Mouse (Mus musculus) limb, embryonic 12.5 days (tissue): ENCODE measurements around the gene Nodal. TPM values are rescaled to one million over a fixed set of nuclear protein-coding genes. Genes with fewer than 3 reads are reported as not detected.

Experiments
- ATAC-seq: fragments of 200-750 bp; cut with Nextera tagmentation; 2 replicates; pipeline ENCODE4 v1.8.0; 2017; ENCODE audit warnings: low read depth, moderate TSS enrichment; ENCODE audit not compliant: insufficient number of reproducible peaks, insufficient read depth, low FRiP score, low TSS enrichment
- H3K27ac ChIP-seq: fragments of 300-500 bp; sonication (generic); 2 replicates; pipeline ENCODE4 v1.5.1; 2016; ENCODE audit warnings: mild to moderate bottlenecking, moderate library complexity
- H3K27me3 ChIP-seq: fragments of 300-500 bp; sonication (generic); 2 replicates; pipeline ENCODE4 v1.6.1; 2016; ENCODE audit warnings: mild to moderate bottlenecking, moderate library complexity
- H3K36me3 ChIP-seq: fragments of 300-500 bp; sonication (generic); 2 replicates; pipeline ENCODE4 v1.6.1; 2016; ENCODE audit warnings: mild to moderate bottlenecking, moderate library complexity
- H3K4me1 ChIP-seq: fragments of 300-500 bp; sonication (generic); replicated peaks from 2 replicates; pipeline ENCODE4 v1.6.1; 2016
- H3K4me2 ChIP-seq: fragments of 300-500 bp; sonication (generic); 2 replicates; pipeline ENCODE4 v1.6.1; 2016; ENCODE audit warnings: mild to moderate bottlenecking, moderate library complexity
- H3K4me3 ChIP-seq: fragments of 300-500 bp; sonication (generic); replicated peaks from 2 replicates; pipeline ENCODE4 v1.5.1; 2016; ENCODE audit warnings: mild to moderate bottlenecking
- H3K9ac ChIP-seq: fragments of 300-500 bp; sonication (generic); replicated peaks from 2 replicates; pipeline ENCODE4 v1.6.1; 2016; ENCODE audit warnings: mild to moderate bottlenecking, moderate library complexity
- H3K9me3 ChIP-seq: fragments of 300-500 bp; sonication (generic); 2 replicates; pipeline ENCODE4 v1.6.1; 2016; ENCODE audit warnings: mild to moderate bottlenecking, moderate library complexity
- WGBS: fragments of 180-500 bp; shearing (Covaris S2); methylation state at CpG from one replicate; pipeline ENCODE4 v1.1.7; 2016; 5-methylcytosine and 5-hydroxymethylcytosine counted together
- polyA plus RNA-seq: library from polyadenylated mRNA; unstranded; fragments of >200 nt; fragmentation: Nextera tagmentation; extraction: Ambion mirVana; gene quantifications from 2 replicates; pipeline ENCODE4 v1.2.1, GENCODE M21; 2016

Gene Nodal
- polyA plus RNA-seq, 1 experiment from 2014 or later, result not detected

DNA sequence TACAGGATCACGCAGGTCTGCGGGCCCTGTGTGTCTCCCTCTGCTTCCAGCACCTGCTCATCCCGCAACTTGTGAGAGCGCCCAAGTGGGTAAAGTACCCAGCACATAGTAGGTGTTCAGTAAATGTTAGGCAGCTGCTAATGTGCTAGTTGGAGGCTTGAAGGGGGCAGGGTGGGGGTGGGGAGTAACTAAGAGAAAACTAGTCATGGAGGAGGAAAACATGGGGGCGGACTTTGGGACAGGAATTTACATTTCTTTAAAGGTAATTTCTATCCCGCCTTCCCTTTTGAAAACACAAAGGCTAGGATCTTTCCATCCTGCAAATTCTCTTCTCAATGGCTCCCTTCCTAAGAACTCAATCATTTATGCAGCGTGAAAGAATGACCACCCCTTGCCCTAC lies 1.2 kb upstream of the Nodal start:
- Histone ChIP-seq H3K9me3 (no peaks in the 10 kb centered on the region), H3K27me3 (peaks cover 86% of the 10 kb centered on the region), H3K9ac (no peak overlapping the region), H3K4me2 (no peak overlapping the region), H3K4me1 (peaks cover 14% of the 10 kb centered on the region), H3K36me3 (no peaks in the 10 kb centered on the region), H3K27ac (no peak overlapping the region), H3K4me3 (no peak overlapping the region)
- no peak for ATAC-seq
- WGBS, result 22% methylated on average over 7 of the region's 7 CpGs

DNA sequence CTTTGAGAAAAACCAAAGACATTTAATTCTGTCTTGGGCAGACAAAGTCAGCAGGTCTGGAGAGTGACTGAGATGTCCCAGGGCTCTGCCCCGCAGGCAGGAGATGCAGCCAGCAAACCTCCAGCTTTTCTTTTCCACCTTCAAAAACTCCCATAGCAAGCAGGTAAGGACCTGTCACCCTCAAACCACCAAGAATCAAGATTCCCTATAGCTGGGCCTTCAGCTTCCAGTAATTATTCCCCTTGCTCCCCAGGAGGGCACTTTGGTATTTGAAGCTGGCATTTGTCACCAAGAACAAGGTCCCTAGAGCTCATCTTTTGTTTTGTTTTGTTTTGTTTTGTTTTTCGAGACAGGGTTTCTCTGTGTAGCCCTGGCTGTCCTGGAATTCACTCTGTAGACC lies 726 bp upstream of the Nodal start:
- Histone ChIP-seq H3K36me3 (no peaks in the 10 kb centered on the region), H3K9ac (no peak overlapping the region), H3K27me3 (peaks cover 86% of the 10 kb centered on the region), H3K4me2 (no peak overlapping the region), H3K9me3 (no peaks in the 10 kb centered on the region), H3K27ac (no peak overlapping the region), H3K4me1 (peaks cover 14% of the 10 kb centered on the region), H3K4me3 (no peak overlapping the region)
- no peak for ATAC-seq
- WGBS, result 45% methylated on average over 2 of the region's 2 CpGs

DNA sequence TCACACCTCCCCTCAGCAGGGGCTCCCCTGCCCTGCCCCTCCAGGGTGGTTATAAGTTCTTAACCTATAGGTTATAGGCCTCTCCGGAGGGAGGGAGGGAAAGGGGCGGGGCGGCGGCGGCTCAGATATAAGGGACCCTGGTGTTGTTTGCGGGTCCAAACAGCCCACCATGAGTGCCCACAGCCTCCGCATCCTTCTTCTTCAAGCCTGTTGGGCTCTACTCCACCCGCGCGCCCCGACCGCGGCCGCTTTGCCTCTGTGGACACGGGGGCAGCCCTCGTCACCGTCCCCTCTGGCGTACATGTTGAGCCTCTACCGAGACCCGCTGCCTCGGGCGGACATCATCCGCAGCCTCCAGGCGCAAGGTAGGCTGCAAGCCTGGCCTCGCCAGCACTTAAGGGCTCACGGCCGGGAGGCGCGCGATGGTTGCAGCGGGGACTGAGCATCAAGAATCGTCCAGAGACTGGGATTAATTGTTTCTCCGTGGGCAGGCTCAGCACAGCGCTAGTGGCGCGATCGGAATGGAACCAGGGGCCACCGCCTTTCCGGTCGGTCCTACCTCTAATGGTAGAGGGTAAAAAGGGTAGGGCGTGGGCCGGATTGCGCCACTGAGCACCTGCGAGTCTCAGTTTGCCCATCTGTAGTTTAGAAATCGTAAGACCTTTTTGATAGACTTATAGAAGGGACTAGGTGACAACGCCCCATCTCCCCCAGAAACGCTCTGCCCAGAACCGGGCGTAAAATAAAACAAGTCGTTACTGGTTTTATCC lies 544 bp downstream of the Nodal start:
- H3K27me3 ChIP-seq, result peaks cover 77% of the 10 kb centered on the region
- ATAC-seq, result 0 out of 2 replicates have a peak, but pooled peaks have one; percentile 44
- WGBS, result under 1% methylated on average over 50 of the region's 50 CpGs

DNA sequence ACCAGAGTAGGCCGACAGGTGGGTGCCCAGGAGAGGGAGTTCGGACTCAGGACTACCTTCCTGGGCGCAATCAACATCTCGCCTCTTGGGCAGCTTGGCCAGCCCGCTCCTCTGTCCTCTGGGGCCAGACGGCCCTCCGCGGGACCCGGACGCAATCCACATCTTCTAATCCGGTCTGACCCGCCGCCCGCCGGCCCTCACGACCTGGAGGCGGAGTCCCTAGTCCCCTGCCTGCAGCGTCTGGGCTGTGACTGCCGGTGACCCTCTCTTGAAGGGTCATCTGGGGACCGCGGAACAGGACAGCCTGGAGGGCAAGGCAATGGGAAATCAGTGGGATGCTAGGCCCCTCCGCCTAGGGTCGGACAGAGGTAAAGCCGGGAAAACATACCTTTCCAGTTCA lies 1.4 kb downstream of the Nodal start:
- H3K4me2 ChIP-seq, result peak overlapping the region; percentile 88
- 4% methylated on average over 24 of the region's 24 CpGs for WGBS

More for the DNA sequence above, 544 bp downstream of the Nodal start:
- peak overlapping the region; percentile 51 for H3K4me3 ChIP-seq
- H3K27ac ChIP-seq, result no peak overlapping the region
- peaks cover 14% of the 10 kb centered on the region for H3K4me1 ChIP-seq
- no peaks in the 10 kb centered on the region for H3K36me3 ChIP-seq
- peak overlapping the region; percentile 48; the same call in 1 of the 2 replicates for H3K9ac ChIP-seq
- no peaks in the 10 kb centered on the region for H3K9me3 ChIP-seq
- H3K4me2 ChIP-seq, result peak overlapping the region; percentile 88

DNA sequence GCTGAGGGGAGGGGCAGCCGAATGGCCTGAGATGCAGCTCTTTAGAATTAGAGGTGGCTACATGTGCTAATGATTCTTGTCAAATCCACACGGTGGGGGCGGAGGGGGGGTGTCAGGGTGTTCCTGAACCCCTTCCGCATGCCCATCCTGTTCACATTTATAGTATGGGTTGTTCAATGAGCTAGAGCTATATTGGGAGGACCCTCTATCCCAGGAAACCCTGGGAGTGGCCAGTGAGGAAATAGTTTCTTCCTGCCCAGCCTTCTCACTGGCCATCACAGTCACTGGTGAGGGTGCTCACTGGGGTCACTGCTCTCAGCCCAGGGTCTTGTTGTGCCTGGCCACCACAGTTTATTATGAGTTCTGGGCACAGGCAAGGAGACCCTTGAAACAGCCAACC lies 2.2 kb downstream of the Nodal start:
- Histone ChIP-seq H3K27ac (no peak overlapping the region), H3K4me3 (no peak overlapping the region), H3K27me3 (peaks cover 68% of the 10 kb centered on the region), H3K4me1 (peaks cover 20% of the 10 kb centered on the region), H3K9ac (no peak overlapping the region), H3K36me3 (no peaks in the 10 kb centered on the region), H3K4me2 (no peak overlapping the region), H3K9me3 (no peaks in the 10 kb centered on the region)
- 71% methylated on average over 4 of the region's 4 CpGs for WGBS
- no peak for ATAC-seq

More for the DNA sequence above, 1.4 kb downstream of the Nodal start:
- H3K27me3 ChIP-seq, result peaks cover 73% of the 10 kb centered on the region
- no peak for ATAC-seq
- 0 out of 2 replicates have a peak overlapping the region, but pooled peaks have one; percentile 27 for H3K9ac ChIP-seq
- no peaks in the 10 kb centered on the region for H3K9me3 ChIP-seq
- no peaks in the 10 kb centered on the region for H3K36me3 ChIP-seq
- H3K4me1 ChIP-seq, result peaks cover 14% of the 10 kb centered on the region
- H3K4me3 ChIP-seq, result 0 out of 2 replicates have a peak overlapping the region, but pooled peaks have one; percentile 19
- H3K27ac ChIP-seq, result no peak overlapping the region

DNA sequence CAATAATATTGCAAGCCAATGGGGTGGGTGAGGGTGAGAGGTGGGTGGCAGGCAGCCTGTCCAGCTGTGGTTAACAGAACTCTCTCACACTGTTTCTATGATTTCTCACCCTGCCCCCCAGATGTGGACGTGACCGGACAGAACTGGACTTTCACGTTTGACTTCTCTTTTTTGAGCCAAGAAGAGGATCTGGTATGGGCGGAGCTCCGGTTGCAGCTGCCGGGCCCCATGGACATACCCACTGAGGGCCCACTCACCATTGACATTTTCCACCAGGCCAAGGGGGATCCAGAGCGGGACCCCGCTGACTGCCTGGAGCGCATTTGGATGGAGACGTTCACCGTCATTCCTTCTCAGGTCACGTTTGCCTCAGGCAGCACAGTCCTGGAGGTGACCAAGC lies 5.1 kb downstream of the Nodal start:
- no peak overlapping the region for H3K27ac ChIP-seq
- H3K36me3 ChIP-seq, result 0 out of 2 replicates have a peak, but pooled peaks cover 3% of the 10 kb centered on the region
- 85% methylated on average over 12 of the region's 12 CpGs for WGBS
- peaks cover 20% of the 10 kb centered on the region for H3K4me1 ChIP-seq
- H3K9me3 ChIP-seq, result no peaks in the 10 kb centered on the region
- no peak overlapping the region for H3K4me2 ChIP-seq
- no peak for ATAC-seq
- H3K4me3 ChIP-seq, result no peak overlapping the region
- no peak overlapping the region for H3K9ac ChIP-seq
- peaks cover 40% of the 10 kb centered on the region for H3K27me3 ChIP-seq

DNA sequence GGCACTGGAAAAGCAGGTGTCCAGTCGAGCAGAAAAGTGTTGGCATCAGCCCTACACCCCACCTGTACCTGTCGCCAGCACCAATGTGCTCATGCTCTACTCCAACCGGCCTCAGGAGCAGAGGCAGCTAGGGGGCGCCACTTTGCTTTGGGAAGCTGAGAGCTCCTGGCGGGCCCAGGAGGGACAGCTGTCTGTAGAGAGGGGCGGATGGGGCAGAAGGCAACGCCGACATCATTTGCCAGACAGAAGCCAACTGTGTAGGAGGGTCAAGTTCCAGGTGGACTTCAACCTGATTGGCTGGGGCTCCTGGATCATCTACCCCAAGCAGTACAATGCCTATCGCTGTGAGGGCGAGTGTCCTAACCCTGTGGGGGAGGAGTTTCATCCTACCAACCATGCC lies 5.5 kb downstream of the Nodal start:
- H3K4me2 ChIP-seq, result no peak overlapping the region
- H3K27me3 ChIP-seq, result peaks cover 35% of the 10 kb centered on the region
- H3K9me3 ChIP-seq, result no peaks in the 10 kb centered on the region
- H3K9ac ChIP-seq, result no peak overlapping the region
- WGBS, result 61% methylated on average over 10 of the region's 10 CpGs
- no peak overlapping the region for H3K4me3 ChIP-seq
- H3K27ac ChIP-seq, result no peak overlapping the region
- H3K36me3 ChIP-seq, result peaks cover 7% of the 10 kb centered on the region; the same call in 1 of the 2 replicates
- peaks cover 16% of the 10 kb centered on the region for H3K4me1 ChIP-seq
- ATAC-seq, result no peak

DNA sequence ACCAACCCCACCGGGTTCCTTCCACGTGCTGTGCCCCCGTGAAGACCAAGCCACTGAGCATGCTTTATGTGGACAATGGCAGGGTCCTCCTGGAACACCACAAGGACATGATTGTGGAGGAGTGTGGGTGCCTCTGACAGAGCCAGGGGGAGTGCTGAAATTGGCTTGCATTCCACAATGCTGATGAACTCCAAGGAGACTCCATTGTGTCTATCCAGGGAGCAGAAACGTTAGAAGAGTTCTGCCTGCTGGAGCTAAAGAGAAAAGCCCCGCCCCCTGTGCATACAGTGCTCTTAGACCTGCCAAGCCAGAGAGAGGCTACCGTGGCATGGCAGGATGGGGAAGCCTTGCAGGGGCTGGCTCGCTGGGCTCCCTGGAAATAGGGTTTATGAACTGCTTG lies 6.7 kb downstream of the Nodal start:
- ATAC-seq, result no peak
- H3K4me2 ChIP-seq, result no peak overlapping the region
- peaks cover 17% of the 10 kb centered on the region for H3K36me3 ChIP-seq
- H3K4me1 ChIP-seq, result 0 out of 2 replicates have a peak, but pooled peaks cover 6% of the 10 kb centered on the region
- H3K27me3 ChIP-seq, result peaks cover 23% of the 10 kb centered on the region
- WGBS, result 47% methylated on average over 7 of the region's 7 CpGs
- no peak overlapping the region for H3K9ac ChIP-seq
- H3K4me3 ChIP-seq, result no peak overlapping the region
- no peak overlapping the region for H3K27ac ChIP-seq
- H3K9me3 ChIP-seq, result no peaks in the 10 kb centered on the region

DNA sequence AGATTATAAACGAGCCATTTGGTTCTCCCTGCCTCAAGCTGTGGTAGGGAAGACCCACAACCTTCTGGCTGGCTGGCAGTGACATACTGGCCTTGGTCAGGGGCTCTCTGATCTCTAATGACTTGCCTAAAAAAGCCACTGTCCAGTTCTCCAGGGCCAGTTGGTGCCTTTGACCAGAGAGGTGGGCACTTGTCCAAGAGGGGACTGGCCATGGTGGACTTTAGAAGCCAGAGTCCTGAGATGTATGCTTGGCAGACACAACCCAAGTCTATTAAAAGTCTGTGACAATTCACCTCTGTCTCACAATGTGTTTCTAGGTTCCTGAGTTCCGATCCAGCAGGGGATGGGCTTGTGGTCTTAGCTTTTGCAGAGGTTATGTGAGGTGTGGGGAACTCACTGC lies 7.3 kb downstream of the Nodal start:
- Histone ChIP-seq H3K27me3 (peaks cover 18% of the 10 kb centered on the region), H3K9me3 (no peaks in the 10 kb centered on the region), H3K9ac (no peak overlapping the region), H3K36me3 (peaks cover 22% of the 10 kb centered on the region), H3K4me1 (0 out of 2 replicates have a peak, but pooled peaks cover 6% of the 10 kb centered on the region), H3K27ac (no peak overlapping the region), H3K4me2 (no peak overlapping the region), H3K4me3 (no peak overlapping the region)
- no peak for ATAC-seq
- 71% methylated on average over 2 of the region's 2 CpGs for WGBS

DNA sequence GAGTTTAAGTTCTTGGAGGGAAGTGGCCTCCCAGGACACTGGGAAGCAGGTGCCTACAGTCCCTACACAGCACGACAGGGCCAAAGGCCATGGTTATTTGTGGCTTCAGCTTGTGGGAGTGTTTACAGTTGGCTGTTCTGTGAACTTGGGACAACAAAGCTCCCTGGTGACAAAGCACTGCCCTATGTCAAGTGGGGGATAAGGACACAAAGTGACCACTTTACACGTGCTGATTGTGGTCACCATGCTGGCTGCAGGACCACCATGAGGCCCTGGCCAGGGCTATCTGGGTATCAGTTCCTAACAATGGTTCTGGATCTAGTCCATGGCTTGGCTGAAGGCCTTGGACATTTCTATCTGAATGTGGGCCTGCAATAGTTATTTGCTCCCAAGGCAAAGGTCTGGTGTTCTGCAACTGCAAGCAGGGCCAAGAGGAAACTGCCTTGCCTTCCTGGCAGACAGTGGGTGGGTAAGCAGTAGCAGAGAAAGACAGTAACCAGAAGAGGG lies 8.5 kb downstream of the Nodal start:
- ATAC-seq, result no peak
- Histone ChIP-seq H3K27ac (no peak overlapping the region), H3K36me3 (peaks cover 35% of the 10 kb centered on the region), H3K4me1 (0 out of 2 replicates have a peak, but pooled peaks cover 6% of the 10 kb centered on the region), H3K4me3 (no peak overlapping the region), H3K4me2 (no peak overlapping the region), H3K9ac (no peak overlapping the region), H3K27me3 (peaks cover 5% of the 10 kb centered on the region; the same call in 1 of the 2 replicates), H3K9me3 (no peaks in the 10 kb centered on the region)
- whole genome bisulfite sequencing, result 62% methylated on average over 2 of the region's 2 CpGs

DNA sequence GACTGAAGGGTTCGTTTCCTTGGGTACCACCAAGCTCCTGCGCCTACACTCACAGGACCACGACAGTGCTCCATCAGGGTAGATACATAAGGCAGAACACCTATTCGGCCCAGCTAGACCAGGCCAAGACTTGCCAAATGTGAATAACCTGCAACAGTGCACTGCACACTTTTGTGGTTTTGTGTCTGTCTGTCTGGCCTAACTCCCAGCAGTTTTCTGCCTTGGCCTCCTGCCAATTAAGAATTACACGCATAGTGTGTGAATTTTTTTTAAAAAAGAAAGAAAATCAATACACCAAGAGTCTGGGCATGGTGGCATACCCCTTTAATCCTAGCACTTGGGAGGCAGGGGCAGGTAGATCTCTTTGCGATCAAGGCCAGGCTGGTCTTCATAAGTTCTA lies 10.2 kb downstream of the Nodal start:
- Histone ChIP-seq H3K27me3 (peaks cover 4% of the 10 kb centered on the region; the same call in 1 of the 2 replicates), H3K36me3 (peaks cover 50% of the 10 kb centered on the region), H3K4me2 (no peak overlapping the region), H3K9me3 (no peaks in the 10 kb centered on the region), H3K4me3 (no peak overlapping the region), H3K4me1 (0 out of 2 replicates have a peak, but pooled peaks cover 6% of the 10 kb centered on the region), H3K9ac (no peak overlapping the region), H3K27ac (no peak overlapping the region)
- WGBS, result 95% methylated on average over 6 of the region's 6 CpGs
- no peak for ATAC-seq
